Mouse (Mus musculus) myocyte (in vitro differentiated cells): ENCODE results near the gene Lin28b.

Source experiments
- E2F4 ChIP-seq: IDR thresholded peaks from one replicate; pipeline ENCODE4 v1.6.1; 2011; ENCODE audit warnings: mild to moderate bottlenecking, control low read depth, moderate library complexity; ENCODE audit not compliant: insufficient read depth
- MAX ChIP-seq: IDR thresholded peaks from one replicate; pipeline ENCODE4 v1.6.1; 2011; ENCODE audit warnings: low read depth, mild to moderate bottlenecking, control low read depth
- MYOD1 ChIP-seq, 3 experiments: IDR thresholded peaks; one replicate each; pipeline ENCODE4 v1.6.1; 2011; ENCODE audit warnings: control low read depth in 2 of 3, low read depth in 2 of 3, mild to moderate bottlenecking in 2 of 3, moderate library complexity in 1 of 3; ENCODE audit not compliant: insufficient read length in 2 of 3, control insufficient read depth in 1 of 3
- MYOG ChIP-seq, 3 experiments: IDR thresholded peaks; one replicate each; pipeline ENCODE4 v1.6.1; 2011; ENCODE audit warnings: control low read depth in 2 of 3, low read depth in 2 of 3, mild to moderate bottlenecking in 2 of 3; ENCODE audit not compliant: insufficient read length in 2 of 3, control insufficient read depth in 1 of 3, insufficient read depth in 1 of 3
- POLR2A ChIP-seq: IDR thresholded peaks from one replicate; pipeline ENCODE4 v1.6.1; 2011; ENCODE audit warnings: low read depth, mild to moderate bottlenecking, control low read depth, moderate library complexity; ENCODE audit not compliant: insufficient read length
- POLR2AphosphoS2 ChIP-seq: IDR thresholded peaks from one replicate; pipeline ENCODE4 v1.6.1; 2011; ENCODE audit warnings: low read depth, control low read depth; ENCODE audit not compliant: insufficient read length
- REST ChIP-seq: IDR thresholded peaks from one replicate; pipeline ENCODE4 v1.6.1; 2011; ENCODE audit warnings: mild to moderate bottlenecking, control low read depth, moderate library complexity; ENCODE audit not compliant: insufficient read depth, insufficient read length
- TCF12 ChIP-seq: IDR thresholded peaks from one replicate; pipeline ENCODE4 v1.6.1; 2011; ENCODE audit warnings: mild to moderate bottlenecking, control low read depth; ENCODE audit not compliant: poor library complexity, insufficient read depth, severe bottlenecking
- TCF3 ChIP-seq: IDR thresholded peaks from one replicate; pipeline ENCODE4 v1.6.1; 2011; ENCODE audit warnings: low read depth, control low read depth; ENCODE audit not compliant: insufficient read length

GRCm38 (mm10) chr10:45344381-45344780 lies 141.8 kb downstream of the Lin28b start:
- TF ChIP-seq POLR2A: no peak
- no peak for TF ChIP-seq POLR2AphosphoS2
- TF ChIP-seq TCF12: no peak
- TF ChIP-seq MYOD1 (IDR thresholded peaks at IDR 0.05; ENCODE audit: control insufficient read depth in 1 of 3, insufficient read length in 2 of 3, low read depth in 2 of 3): no peak
- no peak for TF ChIP-seq MAX
- no peak for TF ChIP-seq MYOG (IDR thresholded peaks at IDR 0.05; ENCODE audit: control insufficient read depth in 1 of 3, insufficient read depth in 1 of 3, insufficient read length in 2 of 3, low read depth in 2 of 3)
- TF ChIP-seq TCF3: no peak
- TF ChIP-seq REST: no peak
- no peak for TF ChIP-seq E2F4
